Mouse (Mus musculus) forebrain, embryonic 14.5 days (tissue): ENCODE data around the gene B3gnt7. TPM values are rescaled to one million over a fixed set of nuclear protein-coding genes. Genes with fewer than 3 reads are reported as not detected.

Experiments used
- ATAC-seq: fragments of 200-750 bp; cut with Nextera tagmentation; 2 replicates; pipeline ENCODE4 v1.8.0; 2017; ENCODE audit warnings: mild to moderate bottlenecking, moderate library complexity
- DNase-seq: peaks from one replicate; pipeline ENCODE4 v3.0.0-alpha.2; 2015; ENCODE audit warnings: low spot score
- H3K27ac ChIP-seq: fragments of 300-500 bp; sonication (generic); 2 replicates; pipeline ENCODE4 v1.5.1; 2014; ENCODE audit warnings: low read depth, mild to moderate bottlenecking, control low read depth, low read length, moderate library complexity
- H3K27me3 ChIP-seq: fragments of 300-500 bp; sonication (generic); replicated peaks from 2 replicates; pipeline ENCODE4 v1.6.1; 2014; ENCODE audit warnings: low read length, control low read depth, mixed read lengths; ENCODE audit not compliant: control insufficient read depth, insufficient read depth
- H3K36me3 ChIP-seq: fragments of 300-500 bp; sonication (generic); 2 replicates; pipeline ENCODE4 v1.6.1; 2014; ENCODE audit warnings: low read length, control low read depth; ENCODE audit not compliant: control insufficient read depth, insufficient read depth
- H3K4me1 ChIP-seq: fragments of 300-500 bp; sonication (generic); 2 replicates; pipeline ENCODE4 v1.6.1; 2014; ENCODE audit warnings: antibody characterized with exemption, low read length, control low read depth; ENCODE audit not compliant: control insufficient read depth, insufficient read depth
- H3K4me2 ChIP-seq: fragments of 300-500 bp; sonication (generic); 2 replicates; pipeline ENCODE4 v1.6.1; 2014; ENCODE audit warnings: mild to moderate bottlenecking, control low read depth, low read length
- H3K4me3 ChIP-seq: fragments of 300-500 bp; sonication (generic); 2 replicates; pipeline ENCODE4 v1.5.1; 2014; ENCODE audit warnings: low read depth, low read length, control low read depth
- H3K9ac ChIP-seq: fragments of 300-500 bp; sonication (generic); 2 replicates; pipeline ENCODE4 v1.6.1; 2014; ENCODE audit warnings: mild to moderate bottlenecking, low read length, control low read depth, moderate library complexity
- H3K9me3 ChIP-seq: fragments of 300-500 bp; sonication (generic); replicated peaks from 2 replicates; pipeline ENCODE4 v1.6.1; 2016; ENCODE audit warnings: low read length, control low read depth, mixed read lengths; ENCODE audit not compliant: control insufficient read depth
- WGBS: fragments of 180-500 bp; shearing (Covaris S2); extraction: QIAGEN DNeasy Blood & Tissue Kit; methylation state at CpG from one replicate; pipeline ENCODE4 v1.1.7; 2014; 5-methylcytosine and 5-hydroxymethylcytosine counted together
- polyA plus RNA-seq: library from polyadenylated mRNA; unstranded; fragments of >200 nt; fragmentation: Nextera tagmentation; extraction: Ambion mirVana; gene quantifications from 2 replicates; pipeline ENCODE4 v1.2.1, GENCODE M21; 2014

Gene B3gnt7
- polyA plus RNA-seq, 1 experiment from 2014 or later: 3.9 TPM

DNA sequence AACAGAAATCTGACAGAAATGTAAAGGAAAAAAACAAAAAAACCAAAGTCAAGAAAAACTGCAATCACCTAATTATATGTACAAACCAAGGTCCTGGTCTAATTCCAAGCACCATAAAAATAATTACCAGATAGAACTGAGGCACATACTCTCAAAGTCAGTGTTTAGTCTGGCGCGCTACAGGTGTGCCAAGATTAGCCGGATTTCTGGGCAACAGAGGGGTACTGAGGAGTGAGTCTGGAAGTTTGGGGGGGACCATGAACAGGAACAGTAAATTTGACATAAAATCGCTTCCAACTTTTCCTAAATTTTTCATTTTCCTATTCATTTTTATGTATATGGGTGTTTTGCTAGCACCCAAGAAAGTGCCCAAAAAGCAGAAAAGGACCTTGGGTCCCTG, 43.3 kb downstream of the B3gnt7 start:
- WGBS: 91% methylated on average over 4 of the region's 4 CpGs

DNA sequence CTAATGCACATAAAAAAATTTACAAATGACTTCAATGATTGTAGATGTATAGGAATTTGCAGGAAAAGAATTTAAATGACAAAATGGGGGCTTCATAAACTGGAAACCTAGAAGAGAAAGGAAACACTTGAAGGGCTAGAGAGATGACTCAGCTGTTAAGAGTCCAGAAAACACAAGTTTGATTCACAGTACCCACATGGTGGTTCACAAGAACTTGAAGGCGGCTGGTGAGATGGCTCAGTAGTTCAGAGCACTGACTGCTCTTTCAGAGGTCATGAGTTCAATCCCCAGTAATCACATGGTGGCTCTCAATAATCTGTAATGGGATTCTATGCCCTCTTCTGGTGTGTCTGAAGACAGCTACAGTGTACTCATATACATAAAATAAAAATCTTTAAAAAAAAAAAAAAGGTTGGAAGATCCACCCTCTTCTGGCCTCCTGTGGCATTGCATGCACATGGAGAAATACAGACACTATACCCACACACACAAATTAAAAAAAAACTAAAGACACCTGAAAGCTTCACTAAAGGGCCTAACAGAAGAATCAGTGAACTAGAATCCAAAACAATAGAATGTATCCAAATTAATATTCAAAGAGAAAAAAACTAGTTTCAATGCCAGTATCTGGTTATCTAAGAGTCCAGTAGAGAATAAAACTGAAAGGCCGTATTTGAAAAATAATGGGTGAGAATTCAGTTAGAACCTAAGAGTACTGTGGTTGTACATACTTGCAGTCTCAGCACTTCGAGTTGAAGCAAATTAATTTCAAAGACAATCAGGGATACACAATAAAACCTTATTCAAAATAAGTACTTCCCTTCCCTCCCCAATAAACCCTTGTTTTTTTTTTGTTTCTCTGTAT, 44.5 kb downstream of the B3gnt7 start:
- Histone ChIP-seq H3K27ac (no peak overlapping the region), H3K4me2 (no peak overlapping the region), H3K36me3 (peaks cover 56% of the 10 kb centered on the region), H3K4me3 (no peak overlapping the region), H3K27me3 (no peaks in the 10 kb centered on the region), H3K9ac (no peak overlapping the region), H3K9me3 (no peaks in the 10 kb centered on the region), H3K4me1 (no peaks in the 10 kb centered on the region)
- ATAC-seq (no peak), DNase-seq (no peak)
- 81% methylated on average over 3 of the region's 3 CpGs for WGBS

More for the DNA sequence above, 43.3 kb downstream of the B3gnt7 start:
- no peak overlapping the region for H3K4me2 ChIP-seq
- no peaks in the 10 kb centered on the region for H3K9me3 ChIP-seq
- no peak overlapping the region for H3K27ac ChIP-seq
- peaks cover 45% of the 10 kb centered on the region for H3K36me3 ChIP-seq
- DNase-seq (no peak), ATAC-seq (no peak)
- H3K4me3 ChIP-seq: no peak overlapping the region
- no peak overlapping the region for H3K9ac ChIP-seq
- no peaks in the 10 kb centered on the region for H3K4me1 ChIP-seq
- H3K27me3 ChIP-seq: no peaks in the 10 kb centered on the region

DNA sequence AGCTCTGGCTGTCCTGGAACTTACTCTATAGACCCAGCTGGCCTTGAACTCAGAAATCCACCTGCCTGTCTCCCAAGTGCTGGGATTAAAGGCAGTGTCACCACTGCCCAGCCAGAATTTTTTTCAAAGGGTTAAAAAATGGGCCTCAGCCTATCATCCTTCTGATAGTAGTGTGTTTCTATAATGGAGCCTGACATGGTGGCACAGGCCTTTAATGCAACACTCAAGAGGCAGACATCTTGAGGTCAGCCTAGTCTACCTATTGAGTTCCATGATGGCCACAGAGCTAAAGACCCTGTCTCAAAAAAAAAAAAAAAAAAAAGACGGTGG, 45.0 kb downstream of the B3gnt7 start:
- no peak for DNase-seq
- H3K27ac ChIP-seq: no peak overlapping the region
- no peaks in the 10 kb centered on the region for H3K9me3 ChIP-seq
- no peaks in the 10 kb centered on the region for H3K27me3 ChIP-seq
- no peak for ATAC-seq
- H3K4me1 ChIP-seq: no peaks in the 10 kb centered on the region
- peaks cover 62% of the 10 kb centered on the region for H3K36me3 ChIP-seq
- H3K4me2 ChIP-seq: no peak overlapping the region
- 29% methylated on average over 1 of the region's 1 CpGs for WGBS
- H3K9ac ChIP-seq: no peak overlapping the region
- no peak overlapping the region for H3K4me3 ChIP-seq

DNA sequence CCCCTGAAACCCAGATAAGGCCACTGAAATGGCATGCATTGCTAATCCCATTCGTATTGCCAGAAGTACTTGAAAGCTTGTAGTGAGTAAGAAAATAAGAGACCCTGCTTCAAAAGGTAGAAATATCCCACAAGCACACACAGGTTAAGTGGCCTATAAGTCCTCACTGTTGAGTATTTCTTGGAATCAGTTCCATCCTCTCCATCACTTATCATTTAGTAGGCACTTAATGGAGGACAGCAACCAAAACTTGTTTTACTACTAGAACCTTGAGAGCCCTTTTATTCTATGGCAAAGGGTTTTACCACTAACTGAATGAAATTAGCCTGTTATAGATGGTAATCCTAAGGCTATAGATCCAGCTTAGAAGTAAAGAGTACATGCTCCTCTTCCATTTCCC, 45.5 kb downstream of the B3gnt7 start:
- Histone ChIP-seq H3K4me2 (no peak overlapping the region), H3K27ac (no peak overlapping the region), H3K9me3 (no peaks in the 10 kb centered on the region), H3K27me3 (no peaks in the 10 kb centered on the region), H3K36me3 (peaks cover 64% of the 10 kb centered on the region), H3K9ac (no peak overlapping the region), H3K4me3 (no peak overlapping the region), H3K4me1 (no peaks in the 10 kb centered on the region)
- ATAC-seq (no peak), DNase-seq (no peak)
- WGBS: 49% methylated on average over 1 of the region's 1 CpGs

DNA sequence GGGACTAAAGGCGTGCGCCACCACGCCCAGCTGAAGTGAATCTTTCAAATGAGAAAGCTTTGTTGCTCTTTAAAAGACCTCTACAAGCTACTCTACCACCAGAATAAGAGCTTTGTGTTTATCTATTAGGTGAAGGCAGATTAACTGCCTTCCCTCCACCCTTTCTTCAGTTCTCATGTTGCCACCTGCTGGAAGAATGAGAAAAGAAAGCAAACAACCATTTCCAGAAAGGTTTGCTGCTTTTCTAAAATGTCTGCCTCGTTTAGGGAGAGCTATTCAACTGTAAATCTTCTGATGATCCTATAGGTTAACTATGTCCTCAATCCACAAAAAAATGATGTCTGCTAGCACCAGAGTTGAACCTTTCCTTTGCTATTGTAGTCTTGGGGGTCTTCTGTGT, 46.2 kb downstream of the B3gnt7 start:
- H3K4me2 ChIP-seq: no peak overlapping the region
- 65% methylated on average over 4 of the region's 4 CpGs for WGBS
- no peaks in the 10 kb centered on the region for H3K27me3 ChIP-seq
- ATAC-seq (no peak), DNase-seq (no peak)
- H3K9ac ChIP-seq: no peak overlapping the region
- H3K9me3 ChIP-seq: no peaks in the 10 kb centered on the region
- no peak overlapping the region for H3K4me3 ChIP-seq
- peaks cover 72% of the 10 kb centered on the region for H3K36me3 ChIP-seq
- H3K27ac ChIP-seq: no peak overlapping the region
- H3K4me1 ChIP-seq: no peaks in the 10 kb centered on the region

DNA sequence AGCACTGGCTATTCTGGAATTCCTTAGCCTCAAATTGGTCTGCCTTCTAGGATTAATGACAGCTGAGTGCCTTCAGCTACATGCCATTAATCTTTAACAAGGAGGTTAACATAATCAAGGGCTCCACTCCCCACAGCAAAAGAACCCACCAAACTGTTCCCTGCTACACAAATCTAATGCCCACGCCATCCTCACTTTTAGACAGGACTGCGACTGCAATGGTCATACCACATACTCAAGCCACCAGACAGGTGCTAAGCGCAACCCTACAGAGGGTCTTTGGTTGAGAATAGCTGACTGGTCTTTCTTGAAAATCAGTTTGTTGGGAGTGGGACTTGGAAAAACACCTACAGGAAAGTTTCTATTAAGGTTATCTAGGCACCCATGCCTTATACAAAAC, 46.6 kb downstream of the B3gnt7 start:
- H3K27ac ChIP-seq: no peak overlapping the region
- H3K27me3 ChIP-seq: no peaks in the 10 kb centered on the region
- 85% methylated on average over 3 of the region's 3 CpGs for WGBS
- no peaks in the 10 kb centered on the region for H3K4me1 ChIP-seq
- H3K36me3 ChIP-seq: peaks cover 76% of the 10 kb centered on the region
- no peak overlapping the region for H3K9ac ChIP-seq
- DNase-seq (no peak), ATAC-seq (no peak)
- H3K4me2 ChIP-seq: no peak overlapping the region
- H3K9me3 ChIP-seq: no peaks in the 10 kb centered on the region
- no peak overlapping the region for H3K4me3 ChIP-seq

DNA sequence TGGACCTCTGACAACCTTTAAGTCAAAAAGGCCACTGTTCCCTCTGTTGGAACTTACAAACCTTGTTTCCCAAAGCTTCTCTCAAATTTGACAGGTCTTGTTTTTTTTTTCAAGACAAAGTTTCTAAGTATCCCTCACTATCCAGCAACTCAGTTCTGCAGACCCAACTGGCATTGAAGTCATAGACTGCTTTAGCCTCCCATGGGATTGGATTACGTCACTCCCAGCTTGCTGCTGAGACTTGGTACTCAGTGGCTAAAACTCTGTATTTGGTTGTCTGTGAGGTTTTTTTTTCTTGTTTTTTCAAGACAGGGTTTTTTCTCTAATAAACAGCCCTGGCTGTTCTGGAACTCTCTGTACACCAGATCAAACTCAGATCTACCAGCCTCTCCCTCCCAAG, 47.1 kb downstream of the B3gnt7 start:
- Histone ChIP-seq H3K4me1 (no peaks in the 10 kb centered on the region), H3K36me3 (peaks cover 80% of the 10 kb centered on the region), H3K27ac (no peak overlapping the region), H3K4me3 (no peak overlapping the region), H3K27me3 (no peaks in the 10 kb centered on the region), H3K9ac (no peak overlapping the region), H3K4me2 (no peak overlapping the region), H3K9me3 (no peaks in the 10 kb centered on the region)
- WGBS: 94% methylated on average over 1 of the region's 1 CpGs
- DNase-seq: no peak
- no peak for ATAC-seq

DNA sequence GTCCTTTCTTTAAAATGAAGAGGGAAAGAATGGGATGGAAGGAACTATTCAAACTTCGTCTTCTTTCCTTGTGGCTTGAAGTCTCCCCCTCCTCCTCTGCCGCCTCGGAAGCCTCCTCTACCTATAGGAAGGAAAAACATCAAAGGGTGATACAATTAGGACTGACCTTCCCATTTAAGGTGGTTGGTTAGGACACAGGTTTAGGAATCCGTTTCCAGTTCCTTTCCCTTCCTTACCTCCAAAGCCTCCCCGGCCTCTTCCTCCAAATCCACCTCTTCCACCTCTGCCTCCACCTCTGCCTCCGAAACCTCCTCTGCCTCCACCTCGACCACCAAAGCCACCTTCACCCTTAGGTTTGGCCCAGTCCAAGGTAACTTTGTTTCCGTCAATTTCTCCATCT, 47.9 kb downstream of the B3gnt7 start:
- ATAC-seq (no peak), DNase-seq (no peak)
- H3K27ac ChIP-seq: no peak overlapping the region
- 89% methylated on average over 8 of the region's 8 CpGs for WGBS
- no peak overlapping the region for H3K9ac ChIP-seq
- H3K4me2 ChIP-seq: no peak overlapping the region
- H3K9me3 ChIP-seq: no peaks in the 10 kb centered on the region
- no peaks in the 10 kb centered on the region for H3K4me1 ChIP-seq
- no peak overlapping the region for H3K4me3 ChIP-seq
- H3K27me3 ChIP-seq: no peaks in the 10 kb centered on the region
- H3K36me3 ChIP-seq: peaks cover 85% of the 10 kb centered on the region

DNA sequence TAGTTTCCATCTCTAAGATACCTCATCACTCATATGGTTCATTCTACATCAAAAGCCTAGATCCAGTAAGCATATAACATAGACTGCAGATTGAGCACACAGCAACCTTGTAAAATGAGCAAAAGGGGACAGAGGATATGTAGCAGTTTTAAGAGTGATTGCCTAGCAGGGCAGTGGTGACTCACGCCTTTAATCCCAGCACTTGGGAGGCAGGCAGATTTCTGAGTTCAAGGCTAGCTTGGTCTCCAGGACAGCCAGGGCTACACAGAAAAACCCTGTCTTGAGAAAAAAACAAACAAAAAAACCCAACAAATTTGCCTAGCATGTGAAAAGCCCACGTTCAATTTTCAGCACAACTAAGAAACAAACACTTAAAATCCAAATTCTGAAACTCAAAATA, 51.6 kb downstream of the B3gnt7 start:
- ATAC-seq (no peak), DNase-seq (no peak)
- no peaks in the 10 kb centered on the region for H3K27me3 ChIP-seq
- H3K4me3 ChIP-seq: no peak overlapping the region
- peaks cover 4% of the 10 kb centered on the region for H3K4me1 ChIP-seq
- H3K27ac ChIP-seq: no peak overlapping the region
- peaks cover 81% of the 10 kb centered on the region for H3K36me3 ChIP-seq
- H3K9ac ChIP-seq: no peak overlapping the region
- no peak overlapping the region for H3K4me2 ChIP-seq
- H3K9me3 ChIP-seq: no peaks in the 10 kb centered on the region
- WGBS: 88% methylated on average over 2 of the region's 2 CpGs
